Mouse (Mus musculus) intestine, embryonic 16.5 days (tissue): Measurements from ENCODE around the gene Olfr1030. TPM values are rescaled to one million over a fixed set of nuclear protein-coding genes. Genes with fewer than 3 reads are reported as not detected.
"Not testable (repeated sequence)": the region's sequence is repeated elsewhere in the genome, so short reads cannot be mapped to it uniquely, and the experiment has no call there.

Experiments
- ATAC-seq: fragments of 200-750 bp; cut with Nextera tagmentation; 2 replicates; pipeline ENCODE4 v1.8.0; 2017; ENCODE audit warnings: moderate TSS enrichment, moderate library complexity
- H3K27ac ChIP-seq: fragments of 300-500 bp; sonication (generic); 2 replicates; pipeline ENCODE4 v1.5.1; 2014; ENCODE audit warnings: mild to moderate bottlenecking, low read length
- H3K27me3 ChIP-seq: fragments of 300-500 bp; sonication (generic); replicated peaks from 2 replicates; pipeline ENCODE4 v1.6.1; 2014; ENCODE audit warnings: low read length, control low read depth, mixed read lengths; ENCODE audit not compliant: control insufficient read depth, insufficient read depth
- H3K36me3 ChIP-seq: fragments of 300-500 bp; sonication (generic); 2 replicates; pipeline ENCODE4 v1.6.1; 2014; ENCODE audit warnings: low read length, control low read depth; ENCODE audit not compliant: control insufficient read depth, insufficient read depth
- H3K4me1 ChIP-seq: fragments of 300-500 bp; sonication (generic); 2 replicates; pipeline ENCODE4 v1.6.1; 2014; ENCODE audit warnings: low read length, control low read depth, mixed read lengths; ENCODE audit not compliant: control insufficient read depth, insufficient read depth
- H3K4me2 ChIP-seq: fragments of 300-500 bp; sonication (generic); 2 replicates; pipeline ENCODE4 v1.6.1; 2014; ENCODE audit warnings: low read depth, low read length, control low read depth
- H3K4me3 ChIP-seq: fragments of 300-500 bp; sonication (generic); 2 replicates; pipeline ENCODE4 v1.5.1; 2014; ENCODE audit warnings: mild to moderate bottlenecking, low read length
- H3K9ac ChIP-seq: fragments of 300-500 bp; sonication (generic); 2 replicates; pipeline ENCODE4 v1.6.1; 2014; ENCODE audit warnings: low read depth, low read length
- H3K9me3 ChIP-seq: fragments of 300-500 bp; sonication (generic); 2 replicates; pipeline ENCODE4 v1.6.1; 2016; ENCODE audit warnings: low read length, control low read depth; ENCODE audit not compliant: control insufficient read depth
- WGBS: fragments of 180-500 bp; shearing (Covaris S2); extraction: QIAGEN DNeasy Blood & Tissue Kit; methylation state at CpG from one replicate; pipeline ENCODE4 v1.1.7; 2014; 5-methylcytosine and 5-hydroxymethylcytosine counted together
- polyA plus RNA-seq: library from polyadenylated mRNA; unstranded; fragments of >200 nt; fragmentation: Nextera tagmentation; extraction: Ambion mirVana; gene quantifications from 2 replicates; pipeline ENCODE4 v1.2.1, GENCODE M21; 2015

The Olfr1030 gene
- polyA plus RNA-seq = not detected in 2 replicates

DNA sequence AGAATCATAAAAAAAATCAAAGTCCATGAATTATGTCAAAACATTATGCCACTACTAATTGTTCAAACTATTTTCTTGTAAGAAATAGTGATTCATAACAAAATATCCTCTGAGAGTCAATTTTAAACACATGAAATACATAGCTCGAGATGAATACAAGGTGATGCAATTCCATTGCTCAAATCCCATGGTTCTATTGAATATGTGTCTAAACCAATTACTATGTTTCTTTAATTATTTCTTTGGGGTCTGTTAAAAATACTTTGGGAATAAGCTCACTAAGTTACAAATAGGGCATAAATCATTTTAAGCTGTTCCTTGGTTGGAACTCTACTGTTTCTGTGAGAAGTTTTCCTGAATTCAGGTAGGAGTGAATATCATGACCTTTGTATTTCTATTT, at the start of gene Olfr1030:
Gene Olfr1030 (plus strand): TSS at position 301 of the 400 bp plus-strand sequence.
- Histone ChIP-seq H3K9me3 (no peaks in the 10 kb centered on the region), H3K4me1 (no peaks in the 10 kb centered on the region), H3K36me3 (no peaks in the 10 kb centered on the region), H3K4me2 (no peak within 1 kb of the TSS), H3K27me3 (no peaks in the 10 kb centered on the region), H3K9ac (no peak within 1 kb of the TSS), H3K4me3 (no peak within 1 kb of the TSS), H3K27ac (no peak within 1 kb of the TSS)
- 86% methylated on average over 1 of the region's 1 CpGs for WGBS
- no peak for ATAC-seq

DNA sequence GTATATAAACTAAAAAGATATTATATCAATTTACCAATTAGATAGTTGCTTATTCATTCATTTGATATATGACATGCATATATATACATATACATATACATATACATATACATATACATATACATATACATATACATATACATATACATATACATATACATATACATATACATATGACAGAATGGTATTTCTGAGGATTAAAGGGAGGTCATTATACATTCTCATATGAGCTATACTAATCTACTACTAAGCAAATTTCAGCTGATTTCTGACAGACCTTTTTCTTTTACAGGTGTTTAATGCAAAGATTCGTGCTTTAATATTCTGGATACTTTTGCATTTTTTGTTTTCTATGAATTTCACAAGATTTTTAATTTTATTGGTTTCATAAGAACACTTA, 28.9 kb upstream of the Olfr1030 start, which contains the start of gene Olfr1028:
Gene Olfr1028 (plus strand): TSS at position 301 of the 400 bp plus-strand sequence.
- Histone ChIP-seq H3K36me3 (no peaks in the 10 kb centered on the region), H3K4me1 (no peaks in the 10 kb centered on the region), H3K27ac (no peak within 1 kb of the TSS), H3K9ac (no peak within 1 kb of the TSS), H3K4me3 (no peak within 1 kb of the TSS), H3K27me3 (no peaks in the 10 kb centered on the region), H3K4me2 (no peak within 1 kb of the TSS), H3K9me3 (no peaks in the 10 kb centered on the region)
- no peak for ATAC-seq
- 78% methylated on average over 1 of the region's 1 CpGs for WGBS

DNA sequence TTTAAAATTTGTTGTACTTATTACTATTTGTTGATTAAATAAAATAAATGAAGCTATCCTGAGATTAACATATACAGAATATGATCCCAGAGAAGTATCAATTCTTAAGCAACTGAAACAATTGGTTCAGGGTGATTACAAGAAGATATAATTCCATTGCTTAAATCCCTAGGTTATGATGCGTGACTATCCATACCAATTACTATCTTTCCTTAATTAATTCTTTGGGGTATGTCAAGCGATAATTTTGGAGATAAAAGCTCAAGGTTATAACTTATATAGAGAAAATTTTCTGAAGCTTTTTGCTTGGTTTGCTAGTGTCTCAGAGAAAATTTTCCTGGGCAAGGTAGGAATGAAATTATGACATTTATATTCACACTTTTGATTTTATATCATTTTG, 5.5 kb upstream of the Olfr1030 start, which contains the start of gene Olfr1029:
Gene Olfr1029 (plus strand): TSS at position 301 of the 400 bp plus-strand sequence.
- Histone ChIP-seq H3K36me3 (no peaks in the 10 kb centered on the region), H3K4me1 (no peaks in the 10 kb centered on the region), H3K4me3 (no peak within 1 kb of the TSS), H3K9ac (no peak within 1 kb of the TSS), H3K27me3 (no peaks in the 10 kb centered on the region), H3K9me3 (no peaks in the 10 kb centered on the region), H3K4me2 (no peak within 1 kb of the TSS), H3K27ac (no peak within 1 kb of the TSS)
- ATAC-seq = no peak
- WGBS = 75% methylated on average over 2 of the region's 2 CpGs

DNA sequence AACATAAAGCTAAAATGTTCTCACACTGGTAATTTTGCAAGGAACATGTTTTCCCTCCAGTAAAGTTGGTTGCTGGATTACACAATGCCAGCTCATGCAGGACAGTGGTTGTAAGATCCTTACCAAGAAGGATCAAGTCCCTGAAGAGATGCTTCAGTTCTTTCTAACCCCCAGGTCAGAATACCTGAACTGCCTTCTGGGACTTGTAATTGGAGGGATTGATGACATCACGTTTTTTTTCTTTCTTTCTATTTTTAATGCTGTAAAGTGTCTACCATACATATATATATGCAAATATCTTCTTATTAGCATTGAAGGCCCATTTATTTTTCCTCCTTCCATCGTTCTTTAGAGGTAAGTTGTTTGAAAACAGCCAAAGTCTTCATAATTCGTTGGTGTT, 10.9 kb downstream of the Olfr1030 start, which contains the start of gene Olfr1031:
Gene Olfr1031 (plus strand): TSS at position 301 of the 400 bp plus-strand sequence.
- Histone ChIP-seq H3K9ac (no peak within 1 kb of the TSS), H3K27ac (no peak within 1 kb of the TSS), H3K36me3 (no peaks in the 10 kb centered on the region), H3K27me3 (no peaks in the 10 kb centered on the region), H3K4me3 (no peak within 1 kb of the TSS), H3K4me2 (no peak within 1 kb of the TSS), H3K4me1 (no peaks in the 10 kb centered on the region), H3K9me3 (no peaks in the 10 kb centered on the region)
- WGBS = 63% methylated on average over 3 of the region's 3 CpGs
- ATAC-seq = no peak

DNA sequence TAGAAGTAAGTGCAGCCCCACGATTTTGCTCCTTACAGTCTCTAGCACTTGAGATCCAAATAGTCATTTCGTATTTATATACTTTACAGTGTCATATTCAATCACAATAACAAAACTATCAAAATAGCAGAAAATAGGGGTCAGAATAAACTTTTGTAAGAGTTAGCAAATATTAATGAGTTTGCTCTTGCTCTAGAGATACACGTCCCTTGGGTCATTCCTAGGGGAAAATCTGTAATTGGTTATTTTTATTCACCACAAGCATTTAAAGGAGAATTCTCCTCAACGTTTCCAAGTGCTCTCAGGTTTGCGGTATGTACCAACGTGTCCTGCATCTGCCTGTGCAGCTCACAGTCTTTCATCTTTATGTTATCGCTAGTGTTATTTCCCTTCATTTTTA, 26.2 kb downstream of the Olfr1030 start, which contains the start of gene Olfr1032:
Gene Olfr1032 (plus strand): TSS at position 301 of the 400 bp plus-strand sequence.
- ATAC-seq = no peak
- Histone ChIP-seq H3K27me3 (no peaks in the 10 kb centered on the region), H3K4me2 (no peak within 1 kb of the TSS), H3K4me1 (no peaks in the 10 kb centered on the region), H3K36me3 (no peaks in the 10 kb centered on the region), H3K9me3 (no peaks in the 10 kb centered on the region), H3K9ac (no peak within 1 kb of the TSS), H3K4me3 (no peak within 1 kb of the TSS), H3K27ac (no peak within 1 kb of the TSS)
- WGBS = 88% methylated on average over 7 of the region's 7 CpGs

DNA sequence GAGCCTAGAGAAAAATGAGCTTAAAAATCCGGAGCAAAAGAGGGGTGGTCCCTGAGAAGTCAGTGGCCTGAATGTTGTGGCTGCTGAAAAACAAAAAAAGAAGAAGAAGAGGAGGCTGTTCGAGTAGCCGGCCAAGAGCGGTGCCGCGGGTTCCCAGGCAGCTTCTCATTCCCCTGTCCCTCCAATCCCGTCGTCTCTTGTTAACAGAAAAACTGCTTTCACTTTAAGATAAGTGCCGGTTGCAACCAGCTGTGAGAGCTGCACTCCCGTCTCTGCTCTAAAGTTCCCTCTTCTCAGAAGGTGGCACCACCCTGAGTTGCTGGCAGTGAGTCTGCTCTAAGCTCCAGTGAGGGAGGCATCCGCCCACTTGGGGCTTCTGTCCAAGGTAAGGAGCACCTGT, 41.3 kb downstream of the Olfr1030 start, which contains the start of gene Olfr1033:
Gene Olfr1033 (plus strand): TSS at position 228 of the 400 bp plus-strand sequence.
- H3K4me3 ChIP-seq = peak within 1 kb of the TSS; percentile 45
- not testable (repeated sequence) for H3K27me3 ChIP-seq, H3K27ac ChIP-seq, ATAC-seq, H3K9me3 ChIP-seq, H3K36me3 ChIP-seq, H3K4me1 ChIP-seq
- peak within 1 kb of the TSS; percentile 54 for H3K4me2 ChIP-seq
- WGBS = under 1% methylated on average over 10 of the region's 11 CpGs
- peak within 1 kb of the TSS; percentile 49; the same call in 1 of the 2 replicates for H3K9ac ChIP-seq

DNA sequence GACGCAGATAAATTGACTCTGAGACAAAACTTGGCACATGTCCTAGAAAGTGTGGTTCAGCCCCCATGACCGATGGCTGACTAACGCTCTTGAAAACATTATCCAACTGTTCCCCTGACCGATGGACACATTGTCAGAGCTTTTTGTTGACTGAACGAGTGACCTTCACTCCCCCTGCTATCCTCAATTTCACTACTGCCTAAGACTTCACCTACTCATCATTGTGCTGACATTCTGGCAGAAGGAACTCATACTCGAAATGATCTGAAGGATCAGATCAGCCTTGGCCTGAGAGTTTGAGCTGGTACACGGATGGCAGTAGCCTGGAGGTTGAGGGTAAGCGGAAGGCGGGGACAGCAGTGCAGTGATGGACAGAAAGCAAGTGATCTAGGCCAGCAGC, 42.4 kb downstream of the Olfr1030 start:
- not testable (repeated sequence) for H3K27ac ChIP-seq, H3K27me3 ChIP-seq, H3K9me3 ChIP-seq, H3K4me1 ChIP-seq, H3K9ac ChIP-seq, H3K36me3 ChIP-seq, ATAC-seq, H3K4me3 ChIP-seq, H3K4me2 ChIP-seq
- 50% methylated on average over 3 of the region's 9 CpGs for WGBS

Other genes with a start within 250 kb of the Olfr1030 start
- not detected in 2 replicates for gene Olfr1012, start 216.5 kb upstream of the Olfr1030 start, polyA plus RNA-seq
- not detected in 2 replicates for gene Olfr1013, start 212.2 kb upstream of the Olfr1030 start, polyA plus RNA-seq
- not detected in 2 replicates for gene Olfr1014, start 206.6 kb upstream of the Olfr1030 start, polyA plus RNA-seq
- not detected in 2 replicates for gene Olfr1015, start 197.3 kb upstream of the Olfr1030 start, polyA plus RNA-seq
- gene Olfr1016, start 176.7 kb upstream of the Olfr1030 start, polyA plus RNA-seq = not detected in 2 replicates
- gene Olfr1018, start 160.8 kb upstream of the Olfr1030 start, polyA plus RNA-seq = not detected in 2 replicates
- gene Olfr1019, start 133.8 kb upstream of the Olfr1030 start, polyA plus RNA-seq = not detected in 2 replicates
- gene Olfr1020, start 132.2 kb upstream of the Olfr1030 start, polyA plus RNA-seq = not detected in 2 replicates
- gene Olfr1022, start 110.7 kb upstream of the Olfr1030 start, polyA plus RNA-seq = not detected in 2 replicates
- not detected in 2 replicates for gene Olfr1023, start 93.6 kb upstream of the Olfr1030 start, polyA plus RNA-seq
- gene Olfr1024, start 74.2 kb upstream of the Olfr1030 start, polyA plus RNA-seq = not detected in 2 replicates
- gene Olfr1025-ps1, start 64.1 kb upstream of the Olfr1030 start, polyA plus RNA-seq = not detected in 2 replicates
- not detected in 2 replicates for gene Olfr1026, start 57.7 kb upstream of the Olfr1030 start, polyA plus RNA-seq
- gene Olfr1028, start 28.8 kb upstream of the Olfr1030 start, polyA plus RNA-seq = not detected in 2 replicates
- not detected in 2 replicates for gene Olfr1029, start 5.4 kb upstream of the Olfr1030 start, polyA plus RNA-seq
- gene Olfr1031, start 11.0 kb downstream of the Olfr1030 start, polyA plus RNA-seq = not detected in 2 replicates
- gene Olfr1032, start 26.3 kb downstream of the Olfr1030 start, polyA plus RNA-seq = not detected in 2 replicates
- gene Olfr1033, start 41.4 kb downstream of the Olfr1030 start, polyA plus RNA-seq = 1.6 and 3.0 TPM in 2 replicates
- 0.02 TPM in 1 of 2 replicates, not detected in the other for gene Olfr1034, start 66.6 kb downstream of the Olfr1030 start, polyA plus RNA-seq
- not detected in 2 replicates for gene Olfr1036, start 94.7 kb downstream of the Olfr1030 start, polyA plus RNA-seq
- gene Olfr1037, start 108.1 kb downstream of the Olfr1030 start, polyA plus RNA-seq = not detected in 2 replicates
- gene Olfr1039, start 156.7 kb downstream of the Olfr1030 start, polyA plus RNA-seq = not detected in 2 replicates
- not detected in 2 replicates for gene Olfr1040, start 167.5 kb downstream of the Olfr1030 start, polyA plus RNA-seq
- not detected in 2 replicates for gene Olfr1042, start 182.6 kb downstream of the Olfr1030 start, polyA plus RNA-seq
- not detected in 2 replicates for gene Olfr1043, start 188.2 kb downstream of the Olfr1030 start, polyA plus RNA-seq
- not detected in 2 replicates for gene Olfr1044, start 198.5 kb downstream of the Olfr1030 start, polyA plus RNA-seq
- not detected in 2 replicates for gene Olfr52, start 206.4 kb downstream of the Olfr1030 start, polyA plus RNA-seq
- not detected in 2 replicates for gene Olfr1045, start 223.7 kb downstream of the Olfr1030 start, polyA plus RNA-seq
- not detected in 2 replicates for gene Olfr1046, start 240.0 kb downstream of the Olfr1030 start, polyA plus RNA-seq